Mouse (Mus musculus): Measurements from ENCODE around the gene Chrna1.
"Not testable (repeated sequence)": the region's sequence is repeated elsewhere in the genome, so short reads cannot be mapped to it uniquely, and the experiment has no call there.

Gene Chrna1

DNA sequence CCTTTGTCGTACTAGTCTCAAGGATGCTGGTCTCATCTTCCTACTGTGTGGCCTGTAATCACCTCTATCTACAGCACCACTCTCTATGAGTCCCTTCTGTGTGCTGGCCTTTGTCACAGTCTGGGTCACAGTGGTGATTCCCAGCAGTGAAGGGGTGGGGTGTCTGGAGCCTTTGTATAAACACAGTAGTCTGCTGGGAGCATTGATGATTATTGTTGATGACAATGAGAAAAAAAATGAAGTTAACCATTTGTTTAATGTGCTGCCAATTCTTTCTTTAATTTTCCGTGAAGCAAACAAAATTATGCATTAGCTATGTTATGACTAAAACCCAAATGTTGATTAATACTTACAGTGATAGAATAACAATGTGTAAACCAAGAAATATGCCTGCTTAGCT lies 8.8 kb upstream of the Chrna1 start:
- no peak for DNase-seq

GRCm38 (mm10) chr2:73587109-73587506 lies 7.0 kb upstream of the Chrna1 start:
- DNase-seq: no peak

DNA sequence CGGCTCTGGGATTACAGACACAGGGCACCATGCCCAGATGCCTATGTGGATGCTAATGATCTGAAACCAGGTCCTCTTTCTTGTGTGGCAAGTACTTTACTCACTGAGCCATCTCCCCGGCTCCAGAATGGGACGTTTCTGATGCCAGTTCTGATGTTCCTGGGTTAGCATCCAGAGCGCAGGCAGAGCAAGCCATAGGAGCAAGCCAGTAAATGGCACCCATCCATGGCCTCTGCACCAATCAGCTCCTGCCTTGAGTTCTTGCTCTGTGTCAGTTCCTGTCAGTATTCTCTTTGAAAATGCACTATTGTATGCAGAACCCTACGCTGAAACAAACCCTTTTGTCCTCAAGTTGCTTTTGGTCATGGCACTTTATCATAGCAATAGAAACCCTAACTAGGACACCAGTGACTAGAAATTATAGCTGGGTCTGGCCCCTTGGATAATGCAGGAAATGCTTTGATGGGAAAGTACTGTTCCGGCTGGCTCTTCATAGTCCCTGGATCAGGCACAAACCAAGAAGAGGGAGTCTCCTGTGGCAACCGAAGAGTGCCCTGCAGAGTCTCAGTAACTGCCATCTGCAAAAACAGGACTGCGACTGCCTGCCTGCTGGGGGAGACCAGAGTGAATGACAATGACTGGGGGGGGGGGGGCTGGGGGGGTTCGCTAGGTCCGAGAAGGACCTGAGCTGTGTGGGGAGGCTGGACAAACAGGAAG lies 6.4 kb upstream of the Chrna1 start:
- DNase-seq: no peak

GRCm38 (mm10) chr2:73585347-73585831 lies 5.3 kb upstream of the Chrna1 start:
- DNase-seq: peak; percentile 50

GRCm38 (mm10) chr2:73584645-73585346 lies 4.7 kb upstream of the Chrna1 start:
- DNase-seq: peak; percentile 93

GRCm38 (mm10) chr2:73580720-73581119 lies 582 bp upstream of the Chrna1 start:
- DNase-seq: no peak

GRCm38 (mm10) chr2:73579168-73579567 lies 970 bp downstream of the Chrna1 start:
- DNase-seq: no peak

DNA sequence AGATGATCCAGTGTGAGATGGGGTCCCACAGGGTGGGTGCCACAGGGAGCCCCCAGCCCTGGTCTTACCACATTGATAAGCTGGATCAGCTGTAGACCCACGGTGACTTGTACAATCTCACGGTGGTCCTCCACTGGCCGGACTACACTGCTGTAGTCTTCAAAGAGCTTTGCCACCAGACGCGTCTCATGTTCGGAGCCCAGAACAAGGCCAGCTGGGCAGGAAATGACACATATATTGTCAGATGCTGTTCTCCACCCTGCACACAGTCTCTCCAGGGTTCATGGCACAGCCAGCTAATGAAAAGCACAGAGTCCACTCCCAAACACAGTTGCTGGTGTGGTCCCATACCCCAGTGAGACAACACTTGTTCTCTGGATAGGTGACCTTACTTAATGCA lies 5.7 kb downstream of the Chrna1 start:
- no peak for DNase-seq

GRCm38 (mm10) chr2:73573556-73573955 lies 6.6 kb downstream of the Chrna1 start:
- no peak for DNase-seq

- DNase-seq: peak; percentile 80
Measured at GRCm38 (mm10) chr2:73572539-73573372, 7.4 kb downstream of the Chrna1 start.

DNA sequence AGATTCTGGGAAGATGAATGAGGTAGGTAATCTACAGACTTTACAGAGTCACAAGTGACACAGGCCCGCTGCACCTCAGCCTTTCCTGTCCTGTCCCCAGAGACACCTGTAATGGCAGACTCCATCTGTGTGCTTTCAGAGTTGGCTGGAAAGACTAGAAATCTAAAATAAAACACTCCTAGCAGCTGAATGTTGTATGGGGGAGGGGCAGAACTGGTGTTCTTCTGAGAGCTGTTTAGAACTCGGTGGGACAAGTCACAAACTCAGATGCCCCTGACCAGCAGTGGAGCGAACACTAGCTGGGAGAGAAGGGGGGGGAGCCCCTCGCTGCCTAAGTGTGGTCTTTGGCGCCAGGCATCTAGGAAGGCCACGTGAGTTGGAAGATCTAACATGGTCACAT lies 8.2 kb downstream of the Chrna1 start:
- DNase-seq: no peak

GRCm38 (mm10) chr2:73571304-73571703 lies 8.8 kb downstream of the Chrna1 start:
- DNase-seq: no peak

GRCm38 (mm10) chr2:73566989-73567605 lies 13.0 kb downstream of the Chrna1 start:
- DNase-seq: peak; percentile 83

GRCm38 (mm10) chr2:73566162-73566561 lies 14.0 kb downstream of the Chrna1 start:
- peak; percentile 56 for DNase-seq

GRCm38 (mm10) chr2:73563690-73564089 lies 16.4 kb downstream of the Chrna1 start:
- DNase-seq: no peak

- DNase-seq: peak; percentile 57
Measured at GRCm38 (mm10) chr2:73562656-73563055, 17.5 kb downstream of the Chrna1 start.

DNA sequence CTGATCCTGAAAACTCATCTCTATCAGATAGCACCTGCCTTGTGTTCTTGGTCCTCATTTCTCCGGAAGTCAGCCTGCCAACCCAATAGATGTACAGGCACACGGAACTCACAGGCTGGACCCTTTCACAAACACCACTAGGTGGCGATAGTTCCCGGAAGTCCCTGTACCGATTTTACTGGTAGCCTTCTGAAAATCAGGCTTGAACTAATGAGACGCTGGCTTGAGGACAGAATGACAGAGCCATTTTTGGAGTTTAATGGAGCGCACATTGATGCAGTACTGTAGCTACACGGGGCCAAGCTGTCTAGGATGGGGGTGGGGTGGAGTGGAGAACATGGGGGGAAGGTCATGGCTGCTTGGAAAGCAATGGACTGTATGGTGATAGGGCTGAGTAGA lies 18.5 kb downstream of the Chrna1 start:
- DNase-seq: no peak

DNA sequence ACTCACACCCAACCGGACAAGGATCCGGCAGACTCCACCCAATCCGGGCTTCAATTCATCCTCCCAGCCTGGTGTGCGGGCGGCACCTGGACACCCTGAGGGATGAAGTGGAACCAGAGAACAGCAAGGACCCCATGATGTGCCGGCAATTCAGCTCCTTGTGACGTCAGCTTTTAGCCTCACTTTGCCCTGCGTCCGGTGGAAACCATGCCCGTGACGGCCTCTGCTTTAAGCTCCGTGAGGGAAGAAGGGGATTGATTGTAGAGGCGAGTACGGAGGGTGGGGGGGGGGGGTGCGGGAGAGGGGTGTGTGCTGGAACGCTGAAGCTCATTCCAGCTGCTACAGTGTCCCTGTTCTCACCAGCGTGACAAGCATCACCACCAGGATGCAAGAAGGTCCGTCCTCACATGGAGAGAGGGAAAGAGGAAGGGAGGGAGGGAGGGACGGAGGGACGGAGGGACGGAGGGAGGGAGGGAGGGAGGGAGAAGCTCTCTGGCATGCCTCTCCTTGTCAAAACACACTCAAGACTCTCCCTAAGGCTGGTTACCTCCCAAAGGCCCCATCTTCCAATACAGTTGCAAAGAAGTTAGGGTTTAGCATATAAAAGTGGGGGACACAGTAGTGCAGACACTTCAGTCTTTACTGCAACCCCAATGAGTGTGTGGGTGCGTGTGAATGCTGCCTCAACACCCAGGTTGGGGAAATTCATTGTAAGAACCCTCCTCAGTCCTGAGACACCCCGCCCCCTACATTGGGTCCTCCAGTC lies 19.1 kb downstream of the Chrna1 start:
- no peak for DNase-seq

GRCm38 (mm10) chr2:73560445-73560844 lies 19.7 kb downstream of the Chrna1 start:
- DNase-seq: peak; percentile 59

DNA sequence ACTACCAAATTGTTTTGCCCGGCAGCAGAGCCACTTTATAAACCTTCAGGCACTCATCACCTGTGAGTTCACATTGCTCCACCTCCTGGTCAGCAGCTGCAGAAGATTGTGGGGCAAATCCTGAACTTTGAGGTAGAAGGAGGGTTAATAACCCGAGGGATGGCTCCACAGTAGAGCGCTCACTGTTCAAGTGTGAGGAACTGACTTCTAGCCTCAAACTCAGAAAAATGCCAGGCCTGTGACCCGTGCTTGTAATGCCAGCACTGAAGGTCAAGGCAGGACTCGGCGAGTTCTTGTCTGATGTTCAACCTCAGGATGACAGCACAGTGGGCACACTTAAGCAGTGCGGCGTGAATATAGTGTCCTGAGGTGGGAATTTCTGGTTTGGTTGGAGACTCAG lies 22.2 kb downstream of the Chrna1 start:
- no peak for DNase-seq

DNA sequence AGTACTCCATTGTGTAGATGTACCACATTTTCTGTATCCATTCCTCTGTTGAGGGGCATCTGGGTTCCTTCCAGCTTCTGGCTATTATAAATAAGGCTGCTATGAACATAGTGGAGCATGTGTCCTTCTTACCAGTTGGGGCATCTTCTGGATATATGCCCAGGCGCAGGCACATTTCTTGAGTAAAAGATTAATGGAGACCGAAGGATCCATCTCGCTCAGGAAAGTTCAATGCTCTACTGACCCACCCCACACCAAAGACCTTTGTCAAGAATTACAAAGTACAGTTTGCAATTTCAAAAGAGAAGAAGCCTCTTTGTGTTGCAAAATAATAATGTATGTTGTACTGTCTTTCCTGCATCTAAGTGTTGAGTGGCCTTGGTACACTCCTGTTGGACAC lies 23.1 kb downstream of the Chrna1 start:
- DNase-seq: not testable (repeated sequence)

DNA sequence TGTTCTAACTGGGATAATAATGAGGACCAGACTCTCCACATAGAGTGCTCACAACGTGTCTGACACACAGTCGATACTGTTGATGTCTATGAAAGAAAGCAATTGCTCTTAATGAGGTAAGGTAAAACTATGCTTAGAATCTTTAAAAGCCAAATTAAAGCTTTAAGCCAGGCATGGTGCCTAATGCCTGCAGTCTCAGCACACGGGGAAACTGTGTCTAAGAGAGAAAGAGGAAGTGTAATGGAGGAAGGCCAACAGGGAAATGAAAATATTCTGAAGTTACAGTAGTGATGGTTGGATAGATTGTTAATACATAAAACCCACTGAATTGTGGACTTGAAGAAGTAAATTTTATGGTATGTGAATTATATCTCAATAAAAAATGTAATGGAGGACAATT lies 25.7 kb downstream of the Chrna1 start:
- no peak for DNase-seq

Measured in lung, postnatal 36 days (tissue).